In genomic region chr8:3353189-3353810, GRCm38 (mm10) we compare ENCODE assay signal across 9 mouse cellular contexts. TPM values are rescaled to one million over a fixed set of nuclear protein-coding genes. Genes with fewer than 3 reads are reported as not detected.
DNase-seq lines count a peak whose midpoint lies in the region; ATAC-seq and TF ChIP-seq lines count a peak whose summit lies in the region.
"Had no signal": no experiment of that assay in that cellular context is flagged by ENCODE, and none has a peak within 500 bp of the region (broad histone marks: within the 10 kb centered on the region; RNA-seq: fewer than 3 reads in every experiment).

TSS of gene A430078G23Rik (plus strand) at chr8:3353415.

- WGBS in intestine, embryonic 16.5 days, result 59% methylated on average over 13 of the region's 13 CpGs
- WGBS in stomach, embryonic 16.5 days, result 47% methylated on average over 13 of the region's 13 CpGs
- 88% methylated on average over 13 of the region's 13 CpGs for WGBS in forebrain, embryonic 14.5 days

- no peaks in the 10 kb centered on the region for H3K27me3 ChIP-seq in intestine, embryonic 16.5 days (replicated peaks; ENCODE audit: control insufficient read depth, insufficient read depth, low read length)
- no peaks in the 10 kb centered on the region for H3K27me3 ChIP-seq in stomach, embryonic 16.5 days (ENCODE audit: control insufficient read depth, insufficient read depth, low read length)
- H3K27me3 ChIP-seq in forebrain, embryonic 14.5 days (replicated peaks; ENCODE audit: control insufficient read depth, insufficient read depth, low read length), result no peaks in the 10 kb centered on the region

- no peak within 1 kb of the TSS for H3K27ac ChIP-seq in intestine, embryonic 16.5 days (ENCODE audit: low read length)
- peak within 1 kb of the TSS; percentile 81 for H3K27ac ChIP-seq in stomach, embryonic 16.5 days (ENCODE audit: low read length)
- H3K27ac ChIP-seq in left cerebral cortex, adult 2 months, result no peak within 1 kb of the TSS
- H3K27ac ChIP-seq in forebrain, embryonic 14.5 days (ENCODE audit: low read depth, low read length), result no peak within 1 kb of the TSS

- H3K9me3 ChIP-seq in intestine, embryonic 16.5 days (ENCODE audit: control insufficient read depth, low read length), result no peaks in the 10 kb centered on the region
- no peaks in the 10 kb centered on the region for H3K9me3 ChIP-seq in stomach, embryonic 16.5 days (replicated peaks; ENCODE audit: control insufficient read depth, low read length)
- no peaks in the 10 kb centered on the region for H3K9me3 ChIP-seq in forebrain, embryonic 14.5 days (replicated peaks; ENCODE audit: control insufficient read depth, low read length)

- peak; percentile 46 for DNase-seq in MEL-GATA-1-ER (ENCODE audit: extremely low read depth, low read depth)
- DNase-seq in left cerebral cortex, adult 2 months (ENCODE audit: extremely low spot score in 1 of 2, low spot score in 2 of 2), result no peak
- DNase-seq in forebrain, embryonic 14.5 days (ENCODE audit: low spot score), result no peak
- no peak for DNase-seq in layer of hippocampus, adult 9-10 months (ENCODE audit: low spot score)
- DNase-seq: adrenal gland, postnatal 10 days; kidney, adult 8-10 months had no signal

- no peak for TF ChIP-seq CTCF in left cerebral cortex, adult 2 months (IDR thresholded peaks at IDR 0.05)

- no peak within 1 kb of the TSS for H3K4me2 ChIP-seq in intestine, embryonic 16.5 days (ENCODE audit: low read depth, low read length)
- H3K4me2 ChIP-seq in stomach, embryonic 16.5 days (ENCODE audit: low read depth, low read length), result peak within 1 kb of the TSS; percentile 22; the same call in 1 of the 2 replicates
- no peak within 1 kb of the TSS for H3K4me2 ChIP-seq in forebrain, embryonic 14.5 days (ENCODE audit: low read length)

- no peak within 1 kb of the TSS for H3K9ac ChIP-seq in intestine, embryonic 16.5 days (ENCODE audit: low read depth, low read length)
- no peak within 1 kb of the TSS for H3K9ac ChIP-seq in stomach, embryonic 16.5 days (ENCODE audit: low read length)
- H3K9ac ChIP-seq in forebrain, embryonic 14.5 days (ENCODE audit: low read length), result no peak within 1 kb of the TSS

- H3K4me1 ChIP-seq in intestine, embryonic 16.5 days (ENCODE audit: control insufficient read depth, insufficient read depth, low read length), result peaks cover 8% of the 10 kb centered on the region; the same call in 1 of the 2 replicates
- H3K4me1 ChIP-seq in stomach, embryonic 16.5 days (ENCODE audit: control insufficient read depth, insufficient read depth, low read length), result peaks cover 2% of the 10 kb centered on the region; the same call in 1 of the 2 replicates
- H3K4me1 ChIP-seq in forebrain, embryonic 14.5 days (ENCODE audit: control insufficient read depth, insufficient read depth, low read length), result no peaks in the 10 kb centered on the region

- intact Hi-C loops in left cerebral cortex, adult 2 months (cut with DNase I), result loop anchor here (10.0 kb wide), 1 partner anchor 322 kb away; the partner anchor contains the start of genes Fcor and Trappc5

- H3K4me3 ChIP-seq in intestine, embryonic 16.5 days (ENCODE audit: low read length), result no peak within 1 kb of the TSS
- 0 out of 2 replicates have a peak within 1 kb of the TSS, but pooled peaks have one; percentile 5 for H3K4me3 ChIP-seq in stomach, embryonic 16.5 days (replicated peaks; ENCODE audit: low read length)
- H3K4me3 ChIP-seq in left cerebral cortex, adult 2 months, result no peak within 1 kb of the TSS
- H3K4me3 ChIP-seq in forebrain, embryonic 14.5 days (ENCODE audit: low read depth, low read length), result no peak within 1 kb of the TSS

- H3K36me3 ChIP-seq in intestine, embryonic 16.5 days (ENCODE audit: control insufficient read depth, insufficient read depth, low read length), result no peaks in the 10 kb centered on the region
- H3K36me3 ChIP-seq in stomach, embryonic 16.5 days (ENCODE audit: control insufficient read depth, insufficient read depth, low read length), result no peaks in the 10 kb centered on the region
- H3K36me3 ChIP-seq in forebrain, embryonic 14.5 days (ENCODE audit: control insufficient read depth, insufficient read depth, low read length), result no peaks in the 10 kb centered on the region

- ATAC-seq in intestine, embryonic 16.5 days, result peak; percentile 16
- peak; percentile 60 for ATAC-seq in megakaryocyte, adult 5-6 weeks (ENCODE audit: poor library complexity, severe bottlenecking)
- ATAC-seq in stomach, embryonic 16.5 days (ENCODE audit: insufficient read depth, low FRiP score), result peak; percentile 11; the same call in 1 of the 2 replicates
- ATAC-seq in forebrain, embryonic 14.5 days, result no peak

RNA-seq across cellular contexts. Expression of gene A430078G23Rik, which starts in this region (rescaled TPM):
- 0.32 and 0.45 TPM in 2 replicates for polyA plus RNA-seq in intestine, embryonic 16.5 days (2015; fragmentation: Nextera tagmentation; extraction: Ambion mirVana)
- total RNA-seq in megakaryocyte, adult 5-6 weeks (2015), result 17.0 and 17.9 TPM in 2 replicates
- total RNA-seq in megakaryocyte, adult 5-6 weeks (2017), result 30.3 and 35.7 TPM in 2 replicates
- polyA plus RNA-seq in stomach, embryonic 16.5 days (2015; fragmentation: Nextera tagmentation; extraction: Ambion mirVana), result 0.92 and 0.93 TPM in 2 replicates
- under 1 TPM in 1 of 2 experiments, not detected in 1; 0.23 TPM for total RNA-seq in left cerebral cortex, adult 2 months (2021)
- 0.28 TPM in 1 of 2 replicates, not detected in the other for polyA plus RNA-seq in forebrain, embryonic 14.5 days (2014; fragmentation: Nextera tagmentation; extraction: Ambion mirVana)

Comparison
In these comparisons a context has a peak if more than half of its experiments do, and no peak if none do; other contexts are left out.
1. RNA of gene A430078G23Rik (total RNA-seq): 17.0 to 35.7 TPM in megakaryocyte, adult 5-6 weeks; 0.23 TPM in left cerebral cortex, adult 2 months; every median in the first group is over 10 times any median in the second.
2. Peak in ATAC-seq in intestine, embryonic 16.5 days; RNA of the gene not detected or under 1 TPM.
3. Peak in ATAC-seq, H3K4me3 ChIP-seq, H3K27ac ChIP-seq and H3K4me2 ChIP-seq in stomach, embryonic 16.5 days; RNA of the gene not detected or under 1 TPM.